Mouse (Mus musculus): ENCODE data around the gene Gm38394. TPM values are rescaled to one million over a fixed set of nuclear protein-coding genes. Genes with fewer than 3 reads are reported as not detected.

The Gm38394 gene
- polyA plus RNA-seq, 1 experiment from 2014 or later = 3.5 TPM

GRCm38 (mm10) chr1:133685749-133686519 is 24.8 kb upstream of the Gm38394 start:
- no peak for TF ChIP-seq CTCF (IDR thresholded peaks at IDR 0.05; ENCODE audit: low read depth)
- Histone ChIP-seq H3K27me3 (ENCODE audit: insufficient read depth, low read length) (no peaks in the 10 kb centered on the region), H3K4me1 (replicated peaks; ENCODE audit: insufficient read depth, low read length) (peaks cover 7% of the 10 kb centered on the region), H3K9ac (ENCODE audit: low read depth, low read length) (no peak overlapping the region), H3K4me3 (replicated peaks; ENCODE audit: low read depth, low read length) (no peak overlapping the region), H3K9me3 (replicated peaks; ENCODE audit: low read length) (no peaks in the 10 kb centered on the region), H3K4me2 (ENCODE audit: low read length) (no peak overlapping the region), H3K27ac (peak overlapping the region; percentile 60), H3K36me3 (ENCODE audit: insufficient read depth, low read length) (no peaks in the 10 kb centered on the region)
- peak; percentile 77 for ATAC-seq (replicated peaks; ENCODE audit: low FRiP score, low read depth)
- peak; percentile 58 for DNase-seq (ENCODE audit: low spot score)
- 64% methylated on average over 10 of the region's 10 CpGs for WGBS

GRCm38 (mm10) chr1:133671801-133672200 is 10.7 kb upstream of the Gm38394 start:
- H3K4me2 ChIP-seq (ENCODE audit: low read length) = no peak overlapping the region
- H3K27ac ChIP-seq = no peak overlapping the region
- H3K9me3 ChIP-seq (replicated peaks; ENCODE audit: low read length) = no peaks in the 10 kb centered on the region
- H3K27me3 ChIP-seq (ENCODE audit: insufficient read depth, low read length) = no peaks in the 10 kb centered on the region
- 74% methylated on average over 3 of the region's 3 CpGs for WGBS
- H3K36me3 ChIP-seq (ENCODE audit: insufficient read depth, low read length) = no peaks in the 10 kb centered on the region
- DNase-seq (ENCODE audit: low spot score) (no peak), ATAC-seq (replicated peaks; ENCODE audit: low FRiP score, low read depth) (no peak)
- no peak overlapping the region for H3K9ac ChIP-seq (ENCODE audit: low read depth, low read length)
- no peak overlapping the region for H3K4me3 ChIP-seq (replicated peaks; ENCODE audit: low read depth, low read length)
- TF ChIP-seq CTCF (IDR thresholded peaks at IDR 0.05; ENCODE audit: low read depth) = no peak
- H3K4me1 ChIP-seq (replicated peaks; ENCODE audit: insufficient read depth, low read length) = no peaks in the 10 kb centered on the region

GRCm38 (mm10) chr1:133671266-133671665 is 10.1 kb upstream of the Gm38394 start:
- Histone ChIP-seq H3K9me3 (replicated peaks; ENCODE audit: low read length) (no peaks in the 10 kb centered on the region), H3K4me1 (replicated peaks; ENCODE audit: insufficient read depth, low read length) (no peaks in the 10 kb centered on the region), H3K4me2 (ENCODE audit: low read length) (no peak overlapping the region), H3K4me3 (replicated peaks; ENCODE audit: low read depth, low read length) (no peak overlapping the region), H3K9ac (ENCODE audit: low read depth, low read length) (no peak overlapping the region), H3K27ac (no peak overlapping the region), H3K36me3 (ENCODE audit: insufficient read depth, low read length) (no peaks in the 10 kb centered on the region), H3K27me3 (ENCODE audit: insufficient read depth, low read length) (no peaks in the 10 kb centered on the region)
- no peak for ATAC-seq (replicated peaks; ENCODE audit: low FRiP score, low read depth)
- no peak for DNase-seq (ENCODE audit: low spot score)
- 87% methylated on average over 3 of the region's 3 CpGs for WGBS
- no peak for TF ChIP-seq CTCF (IDR thresholded peaks at IDR 0.05; ENCODE audit: low read depth)

- TF ChIP-seq CTCF (IDR thresholded peaks at IDR 0.05; ENCODE audit: low read depth) = no peak
- Histone ChIP-seq H3K9ac (ENCODE audit: low read depth, low read length) (no peak overlapping the region), H3K4me3 (replicated peaks; ENCODE audit: low read depth, low read length) (no peak overlapping the region), H3K4me1 (replicated peaks; ENCODE audit: insufficient read depth, low read length) (no peaks in the 10 kb centered on the region), H3K36me3 (ENCODE audit: insufficient read depth, low read length) (no peaks in the 10 kb centered on the region), H3K27ac (no peak overlapping the region), H3K9me3 (replicated peaks; ENCODE audit: low read length) (no peaks in the 10 kb centered on the region), H3K4me2 (ENCODE audit: low read length) (no peak overlapping the region), H3K27me3 (ENCODE audit: insufficient read depth, low read length) (no peaks in the 10 kb centered on the region)
- DNase-seq (ENCODE audit: low spot score) (no peak), ATAC-seq (replicated peaks; ENCODE audit: low FRiP score, low read depth) (no peak)
- 82% methylated on average over 6 of the region's 6 CpGs for WGBS
Observed at GRCm38 (mm10) chr1:133670776-133671175, 9.7 kb upstream of the Gm38394 start.

GRCm38 (mm10) chr1:133670190-133670589 is 9.1 kb upstream of the Gm38394 start:
- no peaks in the 10 kb centered on the region for H3K36me3 ChIP-seq (ENCODE audit: insufficient read depth, low read length)
- H3K4me3 ChIP-seq (replicated peaks; ENCODE audit: low read depth, low read length) = no peak overlapping the region
- 75% methylated on average over 12 of the region's 12 CpGs for WGBS
- H3K4me2 ChIP-seq (ENCODE audit: low read length) = no peak overlapping the region
- ATAC-seq (replicated peaks; ENCODE audit: low FRiP score, low read depth) (no peak), DNase-seq (ENCODE audit: low spot score) (no peak)
- H3K4me1 ChIP-seq (replicated peaks; ENCODE audit: insufficient read depth, low read length) = no peaks in the 10 kb centered on the region
- H3K27me3 ChIP-seq (ENCODE audit: insufficient read depth, low read length) = no peaks in the 10 kb centered on the region
- no peaks in the 10 kb centered on the region for H3K9me3 ChIP-seq (replicated peaks; ENCODE audit: low read length)
- H3K27ac ChIP-seq = no peak overlapping the region
- no peak overlapping the region for H3K9ac ChIP-seq (ENCODE audit: low read depth, low read length)
- no peak for TF ChIP-seq CTCF (IDR thresholded peaks at IDR 0.05; ENCODE audit: low read depth)

GRCm38 (mm10) chr1:133668618-133669017 is 7.5 kb upstream of the Gm38394 start:
- H3K4me3 ChIP-seq (replicated peaks; ENCODE audit: low read depth, low read length) = no peak overlapping the region
- no peaks in the 10 kb centered on the region for H3K27me3 ChIP-seq (ENCODE audit: insufficient read depth, low read length)
- DNase-seq (ENCODE audit: low spot score) (no peak), ATAC-seq (replicated peaks; ENCODE audit: low FRiP score, low read depth) (no peak)
- H3K36me3 ChIP-seq (ENCODE audit: insufficient read depth, low read length) = no peaks in the 10 kb centered on the region
- H3K27ac ChIP-seq = no peak overlapping the region
- no peaks in the 10 kb centered on the region for H3K4me1 ChIP-seq (replicated peaks; ENCODE audit: insufficient read depth, low read length)
- H3K9ac ChIP-seq (ENCODE audit: low read depth, low read length) = no peak overlapping the region
- H3K9me3 ChIP-seq (replicated peaks; ENCODE audit: low read length) = no peaks in the 10 kb centered on the region
- TF ChIP-seq CTCF (IDR thresholded peaks at IDR 0.05; ENCODE audit: low read depth) = no peak
- 84% methylated on average over 3 of the region's 3 CpGs for WGBS
- H3K4me2 ChIP-seq (ENCODE audit: low read length) = no peak overlapping the region
